Mouse (Mus musculus): ENCODE measurements around the gene Tnpo2. TPM values are rescaled to one million over a fixed set of nuclear protein-coding genes. Genes with fewer than 3 reads are reported as not detected.

The Tnpo2 gene
- polyA plus RNA-seq, 1 experiment from 2014 or later = 15.5 TPM

GRCm38 (mm10) chr8:85033867-85034266 lies 2.8 kb upstream of the Tnpo2 start:
- H3K4me1 ChIP-seq (replicated peaks; ENCODE audit: control insufficient read depth, insufficient read depth, low read length) = peaks cover 14% of the 10 kb centered on the region
- no peak overlapping the region for H3K4me2 ChIP-seq (ENCODE audit: low read length)
- H3K4me3 ChIP-seq (ENCODE audit: low read depth, low read length) = no peak overlapping the region
- peaks cover 49% of the 10 kb centered on the region for H3K36me3 ChIP-seq (ENCODE audit: control insufficient read depth, insufficient read depth, low read length)
- no peaks in the 10 kb centered on the region for H3K9me3 ChIP-seq (ENCODE audit: control insufficient read depth, low read length)
- no peak overlapping the region for H3K27ac ChIP-seq (ENCODE audit: low read depth)
- no peak overlapping the region for H3K9ac ChIP-seq (ENCODE audit: low read length)
- ATAC-seq (replicated peaks; ENCODE audit: low FRiP score, low TSS enrichment, low read depth) = no peak
- no peaks in the 10 kb centered on the region for H3K27me3 ChIP-seq (replicated peaks; ENCODE audit: control insufficient read depth, insufficient read depth, low read length)
- 59% methylated on average over 1 of the region's 1 CpGs for WGBS
- no peak for DNase-seq (ENCODE audit: low spot score)

GRCm38 (mm10) chr8:85034764-85035163 lies 2.0 kb upstream of the Tnpo2 start:
- Histone ChIP-seq H3K4me1 (replicated peaks; ENCODE audit: control insufficient read depth, insufficient read depth, low read length) (peaks cover 14% of the 10 kb centered on the region), H3K4me3 (ENCODE audit: low read depth, low read length) (peak overlapping the region; percentile 64), H3K9ac (ENCODE audit: low read length) (peak overlapping the region; percentile 69), H3K27ac (ENCODE audit: low read depth) (peak overlapping the region; percentile 99; the same call in 1 of the 2 replicates), H3K36me3 (ENCODE audit: control insufficient read depth, insufficient read depth, low read length) (peaks cover 41% of the 10 kb centered on the region), H3K27me3 (replicated peaks; ENCODE audit: control insufficient read depth, insufficient read depth, low read length) (no peaks in the 10 kb centered on the region), H3K9me3 (ENCODE audit: control insufficient read depth, low read length) (no peaks in the 10 kb centered on the region), H3K4me2 (ENCODE audit: low read length) (peak overlapping the region; percentile 84)
- WGBS = 2% methylated on average over 13 of the region's 13 CpGs
- peak; percentile 74 for DNase-seq (ENCODE audit: low spot score)
- no peak for ATAC-seq (replicated peaks; ENCODE audit: low FRiP score, low TSS enrichment, low read depth)

GRCm38 (mm10) chr8:85035165-85035727 lies 1.5 kb upstream of the Tnpo2 start:
- Histone ChIP-seq H3K27ac (ENCODE audit: low read depth) (peak overlapping the region; percentile 99), H3K4me1 (replicated peaks; ENCODE audit: control insufficient read depth, insufficient read depth, low read length) (peaks cover 14% of the 10 kb centered on the region), H3K9me3 (ENCODE audit: control insufficient read depth, low read length) (no peaks in the 10 kb centered on the region), H3K4me3 (ENCODE audit: low read depth, low read length) (peak overlapping the region; percentile 64), H3K27me3 (replicated peaks; ENCODE audit: control insufficient read depth, insufficient read depth, low read length) (no peaks in the 10 kb centered on the region), H3K9ac (ENCODE audit: low read length) (peak overlapping the region; percentile 69), H3K36me3 (ENCODE audit: control insufficient read depth, insufficient read depth, low read length) (peaks cover 40% of the 10 kb centered on the region), H3K4me2 (ENCODE audit: low read length) (peak overlapping the region; percentile 84)
- WGBS = 4% methylated on average over 12 of the region's 12 CpGs
- DNase-seq (ENCODE audit: low spot score) (peak; percentile 52), ATAC-seq (replicated peaks; ENCODE audit: low FRiP score, low TSS enrichment, low read depth) (no peak)

- WGBS = 1% methylated on average over 15 of the region's 15 CpGs
- Histone ChIP-seq H3K4me2 (ENCODE audit: low read length) (peak overlapping the region; percentile 84), H3K9me3 (ENCODE audit: control insufficient read depth, low read length) (no peaks in the 10 kb centered on the region), H3K9ac (ENCODE audit: low read length) (peak overlapping the region; percentile 69), H3K4me1 (replicated peaks; ENCODE audit: control insufficient read depth, insufficient read depth, low read length) (peaks cover 14% of the 10 kb centered on the region), H3K36me3 (ENCODE audit: control insufficient read depth, insufficient read depth, low read length) (peaks cover 40% of the 10 kb centered on the region), H3K4me3 (ENCODE audit: low read depth, low read length) (peak overlapping the region; percentile 64), H3K27ac (ENCODE audit: low read depth) (peak overlapping the region; percentile 99), H3K27me3 (replicated peaks; ENCODE audit: control insufficient read depth, insufficient read depth, low read length) (no peaks in the 10 kb centered on the region)
- ATAC-seq (replicated peaks; ENCODE audit: low FRiP score, low TSS enrichment, low read depth) = no peak
- peak; percentile 66 for DNase-seq (ENCODE audit: low spot score)
Observed at GRCm38 (mm10) chr8:85035728-85036310, 896 bp upstream of the Tnpo2 start.

GRCm38 (mm10) chr8:85036381-85036717 lies 366 bp upstream of the Tnpo2 start:
- under 1% methylated on average over 9 of the region's 9 CpGs for WGBS
- H3K4me1 ChIP-seq (replicated peaks; ENCODE audit: control insufficient read depth, insufficient read depth, low read length) = peaks cover 14% of the 10 kb centered on the region
- H3K36me3 ChIP-seq (ENCODE audit: control insufficient read depth, insufficient read depth, low read length) = peaks cover 41% of the 10 kb centered on the region
- peak overlapping the region; percentile 69 for H3K9ac ChIP-seq (ENCODE audit: low read length)
- peak overlapping the region; percentile 99 for H3K27ac ChIP-seq (ENCODE audit: low read depth)
- H3K9me3 ChIP-seq (ENCODE audit: control insufficient read depth, low read length) = no peaks in the 10 kb centered on the region
- H3K4me3 ChIP-seq (ENCODE audit: low read depth, low read length) = peak overlapping the region; percentile 64
- peak; percentile 88 for DNase-seq (ENCODE audit: low spot score)
- ATAC-seq (replicated peaks; ENCODE audit: low FRiP score, low TSS enrichment, low read depth) = peak; percentile 36
- H3K4me2 ChIP-seq (ENCODE audit: low read length) = peak overlapping the region; percentile 84
- H3K27me3 ChIP-seq (replicated peaks; ENCODE audit: control insufficient read depth, insufficient read depth, low read length) = no peaks in the 10 kb centered on the region

GRCm38 (mm10) chr8:85037366-85037680 lies 608 bp downstream of the Tnpo2 start:
- H3K4me1 ChIP-seq (replicated peaks; ENCODE audit: control insufficient read depth, insufficient read depth, low read length) = peaks cover 14% of the 10 kb centered on the region
- peak overlapping the region; percentile 69 for H3K9ac ChIP-seq (ENCODE audit: low read length)
- peaks cover 41% of the 10 kb centered on the region for H3K36me3 ChIP-seq (ENCODE audit: control insufficient read depth, insufficient read depth, low read length)
- no peaks in the 10 kb centered on the region for H3K9me3 ChIP-seq (ENCODE audit: control insufficient read depth, low read length)
- 0% methylated on average over 14 of the region's 14 CpGs for WGBS
- H3K27ac ChIP-seq (ENCODE audit: low read depth) = peak overlapping the region; percentile 99
- DNase-seq (ENCODE audit: low spot score) (no peak), ATAC-seq (replicated peaks; ENCODE audit: low FRiP score, low TSS enrichment, low read depth) (peak; percentile 56)
- peak overlapping the region; percentile 60 for H3K4me2 ChIP-seq (ENCODE audit: low read length)
- H3K4me3 ChIP-seq (ENCODE audit: low read depth, low read length) = peak overlapping the region; percentile 64
- H3K27me3 ChIP-seq (replicated peaks; ENCODE audit: control insufficient read depth, insufficient read depth, low read length) = no peaks in the 10 kb centered on the region

- H3K4me1 ChIP-seq (replicated peaks; ENCODE audit: control insufficient read depth, insufficient read depth, low read length) = peaks cover 14% of the 10 kb centered on the region
- under 1% methylated on average over 57 of the region's 57 CpGs for WGBS
- ATAC-seq (replicated peaks; ENCODE audit: low FRiP score, low TSS enrichment, low read depth) = peak; percentile 4; the same call in 1 of the 2 replicates
- no peaks in the 10 kb centered on the region for H3K27me3 ChIP-seq (replicated peaks; ENCODE audit: control insufficient read depth, insufficient read depth, low read length)
- peak overlapping the region; percentile 60 for H3K4me2 ChIP-seq (ENCODE audit: low read length)
- peak overlapping the region; percentile 69 for H3K9ac ChIP-seq (ENCODE audit: low read length)
- peak overlapping the region; percentile 99 for H3K27ac ChIP-seq (ENCODE audit: low read depth)
- peak; percentile 83 for DNase-seq (ENCODE audit: low spot score)
- H3K4me3 ChIP-seq (ENCODE audit: low read depth, low read length) = peak overlapping the region; percentile 64
- H3K36me3 ChIP-seq (ENCODE audit: control insufficient read depth, insufficient read depth, low read length) = peaks cover 40% of the 10 kb centered on the region
- no peaks in the 10 kb centered on the region for H3K9me3 ChIP-seq (ENCODE audit: control insufficient read depth, low read length)
Observed at GRCm38 (mm10) chr8:85037681-85038531, 1.2 kb downstream of the Tnpo2 start.

DNA sequence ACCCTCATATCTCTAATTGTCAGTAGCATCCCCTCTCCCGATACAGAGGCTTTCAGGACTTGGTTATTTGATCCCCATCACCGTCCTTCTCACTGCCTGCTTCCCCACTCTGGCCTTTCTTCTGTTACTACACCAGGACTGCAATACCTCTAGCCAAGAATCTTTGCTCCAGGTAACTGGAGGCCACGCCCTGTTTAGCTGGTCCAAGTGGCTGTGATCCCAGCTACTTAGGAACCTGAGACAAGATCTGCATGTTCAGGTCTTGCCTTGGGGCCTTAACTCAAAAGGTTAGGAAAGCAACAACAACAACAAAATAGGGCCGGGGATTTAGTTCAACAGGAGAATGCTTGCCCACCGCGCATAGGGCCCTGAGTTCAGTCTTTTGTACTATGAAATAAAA lies 6.9 kb downstream of the Tnpo2 start:
- H3K9ac ChIP-seq (ENCODE audit: low read length) = no peak overlapping the region
- ATAC-seq (replicated peaks; ENCODE audit: low FRiP score, low TSS enrichment, low read depth) (no peak), DNase-seq (ENCODE audit: low spot score) (no peak)
- H3K4me1 ChIP-seq (replicated peaks; ENCODE audit: control insufficient read depth, insufficient read depth, low read length) = peaks cover 6% of the 10 kb centered on the region
- 94% methylated on average over 6 of the region's 6 CpGs for WGBS
- H3K4me3 ChIP-seq (ENCODE audit: low read depth, low read length) = no peak overlapping the region
- H3K9me3 ChIP-seq (ENCODE audit: control insufficient read depth, low read length) = no peaks in the 10 kb centered on the region
- peaks cover 87% of the 10 kb centered on the region for H3K36me3 ChIP-seq (ENCODE audit: control insufficient read depth, insufficient read depth, low read length)
- H3K4me2 ChIP-seq (ENCODE audit: low read length) = no peak overlapping the region
- no peak overlapping the region for H3K27ac ChIP-seq (ENCODE audit: low read depth)
- no peaks in the 10 kb centered on the region for H3K27me3 ChIP-seq (replicated peaks; ENCODE audit: control insufficient read depth, insufficient read depth, low read length)

Measured in intestine, embryonic 14.5 days (tissue).